Mouse (Mus musculus) gonadal fat pad, adult 2 months (tissue): Measurements from ENCODE around the gene Rad17. TPM values are rescaled to one million over a fixed set of nuclear protein-coding genes. Genes with fewer than 3 reads are reported as not detected.

Source experiments
- DNase-seq: peaks from one replicate; pipeline ENCODE4 v3.0.0-alpha.2; 2012; ENCODE audit warnings: low read depth
- polyA plus RNA-seq: library from polyadenylated mRNA; depleted of rRNA; stranded (reverse); fragments of >200 nt; gene quantifications from 2 replicates; pipeline ENCODE4 v1.2.3, GENCODE M21; 2012; rRNA removed

Rad17 gene
- polyA plus RNA-seq, 1 experiment = 5.5 TPM

GRCm38 (mm10) chr13:100568359-100568758 is 82.5 kb downstream of the Rad17 start:
- no peak for DNase-seq

Other genes starting within 250 kb of the Rad17 start
- 0.54 and 0.94 TPM in 2 replicates for gene Naip1, start 198.2 kb downstream of the Rad17 start, polyA plus RNA-seq
- gene Gtf2h2, start 158.5 kb downstream of the Rad17 start, polyA plus RNA-seq = 13.5 and 18.3 TPM in 2 replicates
- 10.0 and 12.8 TPM in 2 replicates for gene Ocln, start 98.3 kb downstream of the Rad17 start, polyA plus RNA-seq
- gene Marveld2, start 34.1 kb downstream of the Rad17 start, polyA plus RNA-seq = 10.3 and 12.6 TPM in 2 replicates
- gene Ak6, start 72 bp downstream of the Rad17 start, polyA plus RNA-seq = 50.3 and 61.2 TPM in 2 replicates
- 2.6 and 5.2 TPM in 2 replicates for gene Taf9, start 528 bp upstream of the Rad17 start, polyA plus RNA-seq
- 2.2 and 3.5 TPM in 2 replicates for gene Ccdc125, start 18.7 kb upstream of the Rad17 start, polyA plus RNA-seq
- gene Cdk7, start 79.9 kb upstream of the Rad17 start, polyA plus RNA-seq = 19.7 and 20.7 TPM in 2 replicates
- gene Mrps36, start 93.6 kb upstream of the Rad17 start, polyA plus RNA-seq = 43.7 and 45.6 TPM in 2 replicates
- 0.38 and 0.45 TPM in 2 replicates for gene Cenph, start 124.8 kb upstream of the Rad17 start, polyA plus RNA-seq
- 2.2 and 3.5 TPM in 2 replicates for gene Ccnb1, start 135.5 kb upstream of the Rad17 start, polyA plus RNA-seq
- gene Slc30a5, start 182.4 kb upstream of the Rad17 start, polyA plus RNA-seq = 36.2 and 40.6 TPM in 2 replicates